ENCODE assay signal across 17 mouse cellular contexts in genomic region chr4:31880213-31880612, GRCm38 (mm10).
DNase-seq lines count a peak whose midpoint lies in the region; ATAC-seq and TF ChIP-seq lines count a peak whose summit lies in the region.
"Had no signal": no experiment of that assay in that cellular context is flagged by ENCODE, and none has a peak within 500 bp of the region (broad histone marks: within the 10 kb centered on the region; RNA-seq: fewer than 3 reads in every experiment).

No protein-coding gene starts in this region.

- peak overlapping the region; percentile 41 for H3K27ac ChIP-seq in heart, embryonic 13.5 days (replicated peaks)
- H3K27ac ChIP-seq in forebrain, embryonic 13.5 days, result no peak overlapping the region
- no peak overlapping the region for H3K27ac ChIP-seq in hindbrain, postnatal 0 days
- H3K27ac ChIP-seq in neural tube, embryonic 15.5 days (replicated peaks), result no peak overlapping the region
- H3K27ac ChIP-seq in gastrocnemius, adult 2 months, result no peak overlapping the region
- H3K27ac ChIP-seq: embryonic facial prominence, embryonic 10.5 days; liver, embryonic 15.5 days had no signal

- H3K36me3 ChIP-seq in heart, embryonic 13.5 days, result no peaks in the 10 kb centered on the region
- H3K36me3 ChIP-seq in forebrain, embryonic 13.5 days (ENCODE audit: poor library complexity, severe bottlenecking), result no peaks in the 10 kb centered on the region
- H3K36me3 ChIP-seq in hindbrain, postnatal 0 days (ENCODE audit: insufficient read depth, low read length), result no peaks in the 10 kb centered on the region
- no peaks in the 10 kb centered on the region for H3K36me3 ChIP-seq in neural tube, embryonic 15.5 days
- H3K36me3 ChIP-seq: embryonic facial prominence, embryonic 10.5 days; heart, embryonic 15.5 days; liver, embryonic 15.5 days had no signal

- H3K4me3 ChIP-seq in heart, embryonic 13.5 days, result no peak overlapping the region
- peak overlapping the region; percentile 10; the same call in 1 of the 2 replicates for H3K4me3 ChIP-seq in forebrain, embryonic 13.5 days
- H3K4me3 ChIP-seq in hindbrain, postnatal 0 days (ENCODE audit: low read length), result no peak overlapping the region
- H3K4me3 ChIP-seq in neural tube, embryonic 15.5 days (replicated peaks), result no peak overlapping the region
- H3K4me3 ChIP-seq in gastrocnemius, adult 2 months, result no peak overlapping the region
- H3K4me3 ChIP-seq: embryonic facial prominence, embryonic 10.5 days; liver, embryonic 15.5 days had no signal

- 76% methylated on average over 7 of the region's 7 CpGs for WGBS in heart, embryonic 13.5 days
- WGBS in forebrain, embryonic 13.5 days, result 3% methylated on average over 7 of the region's 7 CpGs
- WGBS in hindbrain, postnatal 0 days, result 15% methylated on average over 7 of the region's 7 CpGs
- WGBS in neural tube, embryonic 15.5 days, result 17% methylated on average over 7 of the region's 7 CpGs

- ATAC-seq in heart, embryonic 13.5 days (ENCODE audit: extremely low read depth, insufficient number of reproducible peaks, low FRiP score, low TSS enrichment), result no peak
- peak; percentile 48 for ATAC-seq in forebrain, embryonic 13.5 days
- no peak for ATAC-seq in hindbrain, postnatal 0 days
- ATAC-seq in neural tube, embryonic 15.5 days (ENCODE audit: low FRiP score), result no peak

- no peak for TF ChIP-seq CTCF in hindbrain, postnatal 0 days (IDR thresholded peaks at IDR 0.05; ENCODE audit: low read depth)
- TF ChIP-seq CTCF in gastrocnemius, adult 2 months (IDR thresholded peaks at IDR 0.05), result no peak

- no peak overlapping the region for H3K9ac ChIP-seq in heart, embryonic 13.5 days
- H3K9ac ChIP-seq in forebrain, embryonic 13.5 days, result peak overlapping the region; percentile 45; the same call in 1 of the 2 replicates
- H3K9ac ChIP-seq in hindbrain, postnatal 0 days (replicated peaks; ENCODE audit: low read length), result no peak overlapping the region
- H3K9ac ChIP-seq in neural tube, embryonic 15.5 days (replicated peaks), result no peak overlapping the region
- H3K9ac ChIP-seq: heart, embryonic 15.5 days; liver, embryonic 15.5 days had no signal

- no peaks in the 10 kb centered on the region for H3K27me3 ChIP-seq in heart, embryonic 13.5 days (replicated peaks)
- no peaks in the 10 kb centered on the region for H3K27me3 ChIP-seq in forebrain, embryonic 13.5 days
- H3K27me3 ChIP-seq in hindbrain, postnatal 0 days (ENCODE audit: insufficient read depth, low read length), result no peaks in the 10 kb centered on the region
- H3K27me3 ChIP-seq in neural tube, embryonic 15.5 days (replicated peaks), result peaks cover 17% of the 10 kb centered on the region
- H3K27me3 ChIP-seq: heart, embryonic 15.5 days; liver, embryonic 15.5 days had no signal

- DNase-seq in heart, adult 8-10 months (ENCODE audit: low spot score), result no peak
- DNase-seq in hindbrain, postnatal 0 days (ENCODE audit: low spot score), result no peak
- no peak for DNase-seq in gastrocnemius, adult 2 months
- no peak for DNase-seq in layer of hippocampus, adult 11-12 months (ENCODE audit: low spot score)
- no peak for DNase-seq in urinary bladder, adult 18-20 months (ENCODE audit: low spot score in 2 of 2)
- DNase-seq: adrenal gland, adult 2 months; cerebellum, postnatal 10 days; gastrocnemius, postnatal 36 days; kidney, postnatal 14 days; layer of hippocampus, postnatal 36 days; lung, postnatal 36 days had no signal

- no peak overlapping the region for H3K4me2 ChIP-seq in heart, embryonic 13.5 days
- peak overlapping the region; percentile 52 for H3K4me2 ChIP-seq in forebrain, embryonic 13.5 days
- peak overlapping the region; percentile 42 for H3K4me2 ChIP-seq in hindbrain, postnatal 0 days (ENCODE audit: low read depth, low read length)
- H3K4me2 ChIP-seq in neural tube, embryonic 15.5 days, result peak overlapping the region; percentile 39
- H3K4me2 ChIP-seq: liver, embryonic 15.5 days had no signal

- H3K9me3 ChIP-seq in heart, embryonic 13.5 days, result no peaks in the 10 kb centered on the region
- H3K9me3 ChIP-seq in forebrain, embryonic 13.5 days (replicated peaks), result no peaks in the 10 kb centered on the region
- H3K9me3 ChIP-seq in hindbrain, postnatal 0 days (ENCODE audit: low read length), result no peaks in the 10 kb centered on the region
- H3K9me3 ChIP-seq in neural tube, embryonic 15.5 days (replicated peaks), result no peaks in the 10 kb centered on the region
- H3K9me3 ChIP-seq: embryonic facial prominence, embryonic 10.5 days; heart, embryonic 15.5 days; liver, embryonic 15.5 days had no signal

- H3K4me1 ChIP-seq in heart, embryonic 13.5 days, result peaks cover 37% of the 10 kb centered on the region
- peaks cover 35% of the 10 kb centered on the region for H3K4me1 ChIP-seq in forebrain, embryonic 13.5 days
- peaks cover 5% of the 10 kb centered on the region; the same call in 1 of the 2 replicates for H3K4me1 ChIP-seq in hindbrain, postnatal 0 days (ENCODE audit: insufficient read depth, low read length)
- peaks cover 30% of the 10 kb centered on the region for H3K4me1 ChIP-seq in neural tube, embryonic 15.5 days
- H3K4me1 ChIP-seq: liver, embryonic 15.5 days had no signal

- intact Hi-C loops in gastrocnemius, adult 2 months (cut with DNase I), result no loop called here
